Mouse (Mus musculus) forebrain, embryonic 11.5 days (tissue): ENCODE results near the gene Perm1. TPM values are rescaled to one million over a fixed set of nuclear protein-coding genes. Genes with fewer than 3 reads are reported as not detected.

Experiments used
- ATAC-seq: fragments of 200-750 bp; cut with Nextera tagmentation; replicated peaks from 2 replicates; pipeline ENCODE4 v1.8.0; 2017; ENCODE audit warnings: moderate TSS enrichment; ENCODE audit not compliant: low FRiP score
- DNase-seq: peaks from one replicate; pipeline ENCODE4 v3.0.0-alpha.2; 2017; ENCODE audit warnings: low spot score
- H3K27ac ChIP-seq: fragments of 300-500 bp; sonication (generic); 2 replicates; pipeline ENCODE4 v1.5.1; 2014; ENCODE audit warnings: low read depth, low read length
- H3K27me3 ChIP-seq: fragments of 300-500 bp; sonication (generic); 2 replicates; pipeline ENCODE4 v1.6.1; 2014; ENCODE audit warnings: mild to moderate bottlenecking, low read length, mixed read lengths; ENCODE audit not compliant: control insufficient read depth, insufficient read depth
- H3K36me3 ChIP-seq: fragments of 300-500 bp; sonication (generic); 2 replicates; pipeline ENCODE4 v1.6.1; 2014; ENCODE audit warnings: mild to moderate bottlenecking, low read length, moderate library complexity, mixed read lengths; ENCODE audit not compliant: control insufficient read depth, insufficient read depth
- H3K4me1 ChIP-seq: fragments of 300-500 bp; sonication (generic); replicated peaks from 2 replicates; pipeline ENCODE4 v1.6.1; 2014; ENCODE audit warnings: low read length, mixed read lengths; ENCODE audit not compliant: control insufficient read depth, insufficient read depth
- H3K4me2 ChIP-seq: fragments of 300-500 bp; sonication (generic); 2 replicates; pipeline ENCODE4 v1.6.1; 2014; ENCODE audit warnings: low read depth, mild to moderate bottlenecking, low read length, moderate library complexity, mixed read lengths; ENCODE audit not compliant: severe bottlenecking
- H3K4me3 ChIP-seq: fragments of 300-500 bp; sonication (generic); 2 replicates; pipeline ENCODE4 v1.5.1; 2014; ENCODE audit warnings: low read depth, low read length
- H3K9ac ChIP-seq: fragments of 300-500 bp; sonication (generic); 2 replicates; pipeline ENCODE4 v1.6.1; 2014; ENCODE audit warnings: low read length
- H3K9me3 ChIP-seq: fragments of 300-500 bp; sonication (generic); 2 replicates; pipeline ENCODE4 v1.6.1; 2016; ENCODE audit warnings: low read length, mixed read lengths; ENCODE audit not compliant: control insufficient read depth
- WGBS: fragments of 180-500 bp; shearing (Covaris S2); extraction: QIAGEN DNeasy Blood & Tissue Kit; methylation state at CpG from one replicate; pipeline ENCODE4 v1.1.7; 2014; 5-methylcytosine and 5-hydroxymethylcytosine counted together
- polyA plus RNA-seq: library from polyadenylated mRNA; unstranded; fragments of >200 nt; fragmentation: Nextera tagmentation; extraction: Ambion mirVana; gene quantifications from 2 replicates; pipeline ENCODE4 v1.2.1, GENCODE M21; 2014

The Perm1 gene
- polyA plus RNA-seq, 1 experiment from 2014 or later: 1.6 TPM

DNA sequence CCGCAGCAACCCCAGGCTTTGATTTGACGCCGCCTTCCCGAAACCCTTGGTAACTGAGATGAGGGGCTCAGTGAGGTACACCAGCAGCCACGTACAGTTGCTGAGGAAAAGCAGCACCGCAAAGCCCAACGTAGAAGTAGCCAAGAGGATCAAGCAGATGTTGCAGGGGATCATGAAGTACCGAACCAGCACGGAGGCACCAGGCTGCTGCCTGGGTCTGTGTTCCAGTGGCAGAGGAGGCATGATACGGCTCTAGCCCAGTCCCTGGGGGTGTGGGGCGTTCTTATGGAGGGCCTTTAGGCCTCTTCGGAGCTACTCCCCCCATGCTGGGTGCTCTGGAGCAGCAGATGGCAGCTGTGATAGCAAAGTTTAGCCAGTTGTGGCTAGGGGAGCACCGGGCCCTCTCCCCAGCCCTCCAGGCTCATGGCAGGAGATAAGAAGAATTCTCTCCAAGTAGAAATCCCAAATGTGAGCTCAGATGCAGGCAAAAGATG is 30.2 kb upstream of the Perm1 start:
- Histone ChIP-seq H3K27me3 (no peaks in the 10 kb centered on the region), H3K9me3 (no peaks in the 10 kb centered on the region), H3K36me3 (0 out of 2 replicates have a peak, but pooled peaks cover 2% of the 10 kb centered on the region), H3K4me3 (peak overlapping the region; percentile 38), H3K4me1 (peaks cover 42% of the 10 kb centered on the region), H3K4me2 (peak overlapping the region; percentile 64), H3K9ac (peak overlapping the region; percentile 76), H3K27ac (peak overlapping the region; percentile 91)
- no peak for ATAC-seq
- no peak for DNase-seq
- WGBS: 65% methylated on average over 13 of the region's 13 CpGs

DNA sequence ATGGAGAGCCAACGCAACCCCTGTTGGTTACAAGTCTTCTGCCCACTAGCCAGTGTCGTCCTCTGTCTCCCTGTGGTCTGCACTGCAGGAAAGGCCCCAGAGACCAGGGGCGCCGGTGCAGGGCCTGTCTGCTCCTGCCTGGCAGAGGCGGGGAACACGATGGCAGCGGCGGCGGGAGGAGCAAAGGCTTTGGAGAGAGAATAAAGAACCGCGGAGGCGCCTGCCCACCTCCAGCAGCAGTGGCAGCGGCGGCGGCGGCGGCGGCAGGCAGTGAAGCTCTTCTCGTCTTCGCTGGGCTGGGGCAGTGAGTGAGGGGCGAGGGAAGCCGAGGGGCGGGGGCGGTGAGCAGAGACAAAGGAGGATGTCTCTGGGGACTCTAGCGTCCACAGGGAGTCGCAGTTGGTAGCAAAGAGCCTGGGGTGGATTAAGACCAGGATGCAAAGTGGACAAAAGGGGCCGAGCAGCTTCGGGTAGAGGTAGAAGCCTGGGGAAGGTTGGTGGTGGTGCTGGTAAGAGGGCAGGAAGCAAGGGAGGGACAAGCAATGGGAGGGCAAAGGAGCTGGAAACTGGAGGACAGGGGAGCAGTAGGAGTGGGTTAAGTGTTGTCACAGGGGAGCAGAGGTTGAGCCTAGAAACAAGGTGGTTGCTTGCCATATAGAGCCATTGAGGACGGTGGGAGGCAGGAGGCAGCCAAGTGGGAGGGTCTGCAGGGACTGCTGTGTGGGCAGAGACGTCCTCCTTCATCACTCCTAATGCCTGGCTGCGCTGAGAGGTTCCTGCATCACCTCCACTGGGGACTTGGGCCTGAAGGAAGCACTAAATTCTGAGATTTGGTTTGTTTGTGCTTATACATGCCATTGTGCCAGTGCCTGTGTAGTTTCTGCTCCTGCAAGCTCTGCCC is 29.5 kb upstream of the Perm1 start:
- Histone ChIP-seq H3K36me3 (peaks cover 2% of the 10 kb centered on the region; the same call in 1 of the 2 replicates), H3K9ac (peak overlapping the region; percentile 76), H3K27me3 (no peaks in the 10 kb centered on the region), H3K9me3 (no peaks in the 10 kb centered on the region), H3K4me1 (peaks cover 48% of the 10 kb centered on the region), H3K27ac (peak overlapping the region; percentile 91), H3K4me2 (peak overlapping the region; percentile 64), H3K4me3 (peak overlapping the region; percentile 38)
- 4% methylated on average over 31 of the region's 31 CpGs for WGBS
- DNase-seq: peak; percentile 87
- ATAC-seq: peak; percentile 51

DNA sequence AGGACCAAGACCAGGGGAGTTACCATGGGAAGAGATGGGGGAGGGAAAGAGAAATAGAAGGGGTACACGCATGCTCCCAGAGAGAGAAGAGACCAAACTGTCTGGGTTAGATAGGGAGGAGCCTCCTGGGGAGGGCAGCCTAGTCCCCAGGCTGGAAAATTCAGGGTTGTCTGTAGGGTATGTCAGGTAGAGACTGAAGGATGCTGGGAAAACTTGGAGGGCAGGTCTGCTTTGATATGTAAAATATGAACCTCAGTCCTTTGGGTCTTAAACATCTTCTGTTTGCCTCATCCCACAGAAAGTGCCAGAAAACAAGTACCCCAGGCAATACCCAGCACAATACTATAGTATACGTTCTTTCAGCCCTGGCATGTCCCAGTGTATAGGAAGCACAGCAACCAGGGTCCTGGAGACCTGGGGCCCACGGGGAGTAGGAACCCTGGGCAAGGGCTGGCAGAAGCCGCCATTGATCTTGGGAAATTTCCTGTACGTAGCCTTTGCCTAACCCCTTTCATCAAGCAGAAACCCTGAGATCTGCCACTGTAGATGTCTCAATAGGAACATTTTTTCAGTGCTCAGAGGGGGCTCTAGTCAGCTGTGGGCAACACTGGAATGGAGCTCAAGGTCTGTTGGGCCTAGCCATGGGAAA is 27.4 kb upstream of the Perm1 start:
- peaks cover 64% of the 10 kb centered on the region for H3K4me1 ChIP-seq
- ATAC-seq: 0 out of 2 replicates have a peak, but pooled peaks have one; percentile 1
- DNase-seq: no peak
- H3K9me3 ChIP-seq: no peaks in the 10 kb centered on the region
- peak overlapping the region; percentile 25 for H3K9ac ChIP-seq
- 30% methylated on average over 5 of the region's 5 CpGs for WGBS
- H3K27ac ChIP-seq: peak overlapping the region; percentile 90
- H3K4me3 ChIP-seq: no peak overlapping the region
- peak overlapping the region; percentile 19; the same call in 1 of the 2 replicates for H3K4me2 ChIP-seq
- peaks cover 2% of the 10 kb centered on the region; the same call in 1 of the 2 replicates for H3K36me3 ChIP-seq
- H3K27me3 ChIP-seq: no peaks in the 10 kb centered on the region

DNA sequence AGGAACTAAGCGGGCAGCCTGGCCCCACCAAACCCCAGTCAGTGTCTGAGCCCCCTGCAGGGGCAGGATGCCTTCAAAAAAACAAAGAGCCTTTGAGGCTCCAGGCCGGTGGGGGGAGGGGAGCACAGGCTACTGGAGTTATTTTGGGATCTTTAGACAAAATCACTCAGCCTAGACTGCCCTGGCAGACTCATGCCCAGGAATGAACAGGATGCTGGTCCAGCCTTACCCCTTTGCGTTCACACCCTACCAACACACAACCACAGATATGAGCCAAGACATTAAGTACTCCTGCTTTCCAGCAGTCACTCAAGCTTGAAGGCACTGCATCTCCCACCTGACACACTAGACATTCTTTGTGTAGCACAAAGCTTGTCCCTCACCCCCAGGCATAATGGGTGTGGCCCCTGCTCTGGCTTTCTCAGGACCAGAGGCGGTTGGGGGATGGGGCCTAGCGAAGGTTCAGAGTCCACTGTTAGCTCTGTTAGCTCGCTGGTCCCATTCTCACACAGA is 26.8 kb upstream of the Perm1 start:
- DNase-seq: peak; percentile 78
- H3K27ac ChIP-seq: peak overlapping the region; percentile 90
- peak; percentile 56 for ATAC-seq
- 4% methylated on average over 6 of the region's 6 CpGs for WGBS
- H3K27me3 ChIP-seq: no peaks in the 10 kb centered on the region
- H3K36me3 ChIP-seq: peaks cover 2% of the 10 kb centered on the region; the same call in 1 of the 2 replicates
- peak overlapping the region; percentile 19; the same call in 1 of the 2 replicates for H3K4me2 ChIP-seq
- H3K4me1 ChIP-seq: peaks cover 69% of the 10 kb centered on the region
- no peaks in the 10 kb centered on the region for H3K9me3 ChIP-seq
- H3K4me3 ChIP-seq: no peak overlapping the region
- peak overlapping the region; percentile 36 for H3K9ac ChIP-seq

DNA sequence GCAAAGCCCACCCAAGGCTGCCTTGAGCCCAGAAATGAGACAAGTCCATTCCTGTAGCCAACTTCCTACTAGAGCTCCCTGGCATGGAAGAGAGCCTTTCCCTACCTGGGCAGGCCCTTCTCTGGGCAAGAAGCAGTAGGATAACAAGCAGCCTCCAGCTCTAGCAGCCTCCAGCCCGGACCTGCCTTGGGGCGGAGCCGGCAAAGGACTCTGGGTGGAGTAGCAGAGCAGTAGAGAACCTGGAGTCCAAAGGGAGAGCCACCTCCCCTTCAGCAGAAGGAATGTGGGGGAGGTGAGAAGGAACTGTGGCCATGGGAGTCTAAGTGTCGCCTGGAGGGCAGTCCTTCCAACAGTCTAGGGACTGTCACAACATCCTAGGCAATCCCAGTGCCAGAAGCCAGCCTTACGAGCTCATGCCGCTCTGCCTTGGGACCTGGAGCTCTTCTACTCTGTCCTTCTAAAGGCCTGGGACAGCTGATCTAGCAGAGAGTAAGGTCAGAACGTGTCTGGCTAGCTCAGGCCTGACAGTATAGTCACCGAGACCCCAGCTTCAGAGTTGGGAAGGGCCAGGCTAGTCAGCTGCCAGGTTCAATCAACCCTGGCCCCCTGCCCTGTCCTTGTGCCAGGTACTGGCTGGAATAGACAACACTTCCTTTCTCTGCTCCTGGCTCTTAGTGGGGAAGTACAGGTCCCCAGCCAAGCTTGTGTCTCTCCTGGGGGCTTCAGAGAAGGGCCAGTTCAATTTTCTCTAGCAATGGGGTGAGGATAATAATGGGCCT is 23.1 kb upstream of the Perm1 start:
- no peaks in the 10 kb centered on the region for H3K9me3 ChIP-seq
- no peak for ATAC-seq
- no peaks in the 10 kb centered on the region; the same call in 1 of the 2 replicates for H3K36me3 ChIP-seq
- H3K4me2 ChIP-seq: no peak overlapping the region
- H3K27me3 ChIP-seq: no peaks in the 10 kb centered on the region
- WGBS: 57% methylated on average over 8 of the region's 8 CpGs
- H3K9ac ChIP-seq: no peak overlapping the region
- DNase-seq: no peak
- no peak overlapping the region for H3K27ac ChIP-seq
- H3K4me3 ChIP-seq: no peak overlapping the region
- H3K4me1 ChIP-seq: peaks cover 70% of the 10 kb centered on the region

DNA sequence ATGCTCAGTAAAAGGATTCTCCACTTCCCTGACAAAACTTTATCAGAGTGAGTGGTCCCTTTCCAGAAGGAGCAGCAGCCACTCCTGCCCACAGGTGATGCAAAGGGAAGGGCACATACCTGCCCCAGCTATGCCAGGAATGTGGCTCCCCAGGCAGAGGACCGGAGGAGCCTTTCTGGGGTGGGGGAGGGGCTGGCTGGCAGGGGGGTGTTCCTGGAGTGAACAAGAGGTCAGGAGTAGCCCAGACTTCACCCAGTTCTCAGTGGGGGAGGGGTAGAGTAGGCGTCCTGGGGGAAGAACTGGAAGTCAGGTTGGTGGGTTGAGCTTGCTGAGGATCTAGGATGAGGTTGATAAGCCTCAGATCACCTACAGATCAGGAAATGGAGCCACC is 22.5 kb upstream of the Perm1 start:
- Histone ChIP-seq H3K27ac (no peak overlapping the region), H3K4me2 (no peak overlapping the region), H3K9me3 (no peaks in the 10 kb centered on the region), H3K4me3 (no peak overlapping the region), H3K4me1 (peaks cover 65% of the 10 kb centered on the region), H3K36me3 (no peaks in the 10 kb centered on the region; the same call in 1 of the 2 replicates), H3K27me3 (no peaks in the 10 kb centered on the region), H3K9ac (no peak overlapping the region)
- ATAC-seq: no peak
- WGBS: 25% methylated on average over 2 of the region's 2 CpGs
- no peak for DNase-seq

DNA sequence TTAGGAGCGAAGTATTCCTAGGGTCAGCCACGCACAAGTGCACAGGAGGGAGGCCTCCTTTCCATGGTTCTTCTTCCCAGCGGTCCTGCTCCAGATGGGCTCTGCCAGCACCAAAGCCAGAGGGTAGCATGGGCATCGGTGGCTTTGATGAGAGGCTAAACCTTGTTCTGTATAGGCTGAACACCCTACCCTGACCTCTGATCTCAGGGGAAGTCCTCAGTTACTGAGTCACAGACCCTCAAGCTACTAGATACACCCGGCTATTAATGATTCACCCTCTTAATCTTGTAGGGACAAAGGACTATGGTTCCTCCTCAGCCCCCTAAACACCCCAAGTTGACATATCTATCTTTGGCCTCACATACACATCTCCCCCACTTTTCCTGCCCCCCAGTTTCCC is 21.8 kb upstream of the Perm1 start:
- no peak overlapping the region for H3K9ac ChIP-seq

DNA sequence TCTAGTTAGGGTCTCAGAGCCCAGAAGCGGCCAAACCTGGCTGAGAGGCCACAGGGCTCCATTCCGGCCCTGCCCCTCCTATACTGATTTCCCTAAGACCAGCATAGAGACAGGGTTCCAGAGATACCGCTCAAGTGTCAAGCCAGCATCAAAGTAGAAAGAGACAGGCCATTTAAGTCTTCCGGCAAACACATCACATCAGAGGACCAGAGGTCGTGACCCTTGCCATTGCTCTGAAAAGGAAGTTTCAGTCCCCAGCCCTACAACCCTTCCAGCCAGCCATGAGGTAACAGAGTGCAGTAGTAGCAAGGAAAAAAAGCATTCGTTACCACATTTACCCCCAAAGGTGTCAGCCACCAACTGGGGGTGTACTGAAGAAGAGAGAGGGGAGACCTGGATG is 21.3 kb upstream of the Perm1 start:
- Histone ChIP-seq H3K4me2 (0 out of 2 replicates have a peak overlapping the region, but pooled peaks have one; percentile 18), H3K36me3 (no peaks in the 10 kb centered on the region; the same call in 1 of the 2 replicates), H3K27ac (no peak overlapping the region), H3K9me3 (no peaks in the 10 kb centered on the region), H3K27me3 (no peaks in the 10 kb centered on the region), H3K9ac (no peak overlapping the region), H3K4me3 (no peak overlapping the region), H3K4me1 (peaks cover 55% of the 10 kb centered on the region)
- DNase-seq: no peak
- no peak for ATAC-seq
- WGBS: 32% methylated on average over 6 of the region's 6 CpGs

More for the DNA sequence above, 21.8 kb upstream of the Perm1 start:
- H3K4me3 ChIP-seq: no peak overlapping the region
- H3K4me1 ChIP-seq: peaks cover 59% of the 10 kb centered on the region
- DNase-seq (no peak), ATAC-seq (no peak)
- no peak overlapping the region for H3K27ac ChIP-seq
- no peak overlapping the region for H3K4me2 ChIP-seq
- 68% methylated on average over 5 of the region's 5 CpGs for WGBS
- H3K36me3 ChIP-seq: no peaks in the 10 kb centered on the region; the same call in 1 of the 2 replicates
- no peaks in the 10 kb centered on the region for H3K27me3 ChIP-seq
- H3K9me3 ChIP-seq: no peaks in the 10 kb centered on the region
